Mouse (Mus musculus): ENCODE results near the gene Sar1b.
"Not testable (repeated sequence)": the region's sequence is repeated elsewhere in the genome, so short reads cannot be mapped to it uniquely, and the experiment has no call there.

The Sar1b gene

GRCm38 (mm10) chr11:51780773-51781267 lies 17.3 kb downstream of the Sar1b start:
- DNase-seq = no peak

- no peak for DNase-seq
Observed at GRCm38 (mm10) chr11:51782721-51783120, 19.2 kb downstream of the Sar1b start.

- peak; percentile 53 to 69 for DNase-seq
Observed at GRCm38 (mm10) chr11:51785926-51786325, 22.4 kb downstream of the Sar1b start.

GRCm38 (mm10) chr11:51789735-51790134 lies 26.2 kb downstream of the Sar1b start:
- DNase-seq = not testable (repeated sequence)

GRCm38 (mm10) chr11:51790662-51791061 lies 27.2 kb downstream of the Sar1b start:
- no peak for DNase-seq

- peak; percentile 27 to 31 for DNase-seq
Observed at GRCm38 (mm10) chr11:51796272-51796671, 32.8 kb downstream of the Sar1b start.

- DNase-seq = no peak
Observed at GRCm38 (mm10) chr11:51800634-51801325, 37.3 kb downstream of the Sar1b start.

- peak; percentile 83 to 85 for DNase-seq
Observed at GRCm38 (mm10) chr11:51805221-51805981, 41.9 kb downstream of the Sar1b start.

GRCm38 (mm10) chr11:51807108-51807879 lies 43.8 kb downstream of the Sar1b start:
- no peak for DNase-seq

- DNase-seq = peak; percentile 47 to 53
Observed at GRCm38 (mm10) chr11:51809632-51810224, 46.2 kb downstream of the Sar1b start.

GRCm38 (mm10) chr11:51811230-51811629 lies 47.7 kb downstream of the Sar1b start:
- DNase-seq = no peak

GRCm38 (mm10) chr11:51812022-51812546 lies 48.6 kb downstream of the Sar1b start:
- DNase-seq = no peak

GRCm38 (mm10) chr11:51817756-51818155 lies 54.3 kb downstream of the Sar1b start:
- DNase-seq = peak; percentile 94 to 97

- DNase-seq = no peak
Observed at GRCm38 (mm10) chr11:51818837-51819236, 55.4 kb downstream of the Sar1b start.

- peak; percentile 56 to 59 for DNase-seq
Observed at GRCm38 (mm10) chr11:51819964-51820363, 56.5 kb downstream of the Sar1b start.

- peak; percentile 90 to 91 for DNase-seq
Observed at GRCm38 (mm10) chr11:51820861-51821260, 57.4 kb downstream of the Sar1b start.

GRCm38 (mm10) chr11:51822736-51823135 lies 59.2 kb downstream of the Sar1b start:
- no peak for DNase-seq

- DNase-seq = peak in 1 of 2 experiments; percentile 45
Observed at GRCm38 (mm10) chr11:51823271-51823670, 59.8 kb downstream of the Sar1b start.

- peak; percentile 71 to 78 for DNase-seq
Observed at GRCm38 (mm10) chr11:51823963-51824753, 60.7 kb downstream of the Sar1b start.

GRCm38 (mm10) chr11:51824867-51825424 lies 61.5 kb downstream of the Sar1b start:
- DNase-seq = no peak
